Mouse (Mus musculus) ES-Bruce4 (cell line): ENCODE results near the gene Ppme1. TPM values are rescaled to one million over a fixed set of nuclear protein-coding genes. Genes with fewer than 3 reads are reported as not detected.
A peak's percentile ranks its signal among the peaks of the same experiment; 100 is the strongest.

ENCODE experiments used
- H3K27ac ChIP-seq: 2 replicates; pipeline ENCODE4 v1.5.1; 2012; ENCODE audit warnings: low read length, inconsistent platforms; ENCODE audit not compliant: insufficient read depth
- H3K27me3 ChIP-seq: 2 replicates; pipeline ENCODE4 v1.6.1; 2012; ENCODE audit warnings: mild to moderate bottlenecking, low read length, inconsistent platforms; ENCODE audit not compliant: control insufficient read depth, poor library complexity, insufficient read depth, severe bottlenecking
- H3K36me3 ChIP-seq: 2 replicates; pipeline ENCODE4 v1.6.1; 2012; ENCODE audit warnings: inconsistent platforms, mild to moderate bottlenecking, low read length, moderate library complexity; ENCODE audit not compliant: control insufficient read depth, poor library complexity, insufficient read depth, severe bottlenecking
- H3K4me1 ChIP-seq: one replicate; pipeline ENCODE4 v1.8.1; 2011; ENCODE audit warnings: low read length; ENCODE audit not compliant: control insufficient read depth, insufficient read depth
- H3K4me3 ChIP-seq: 2 replicates; pipeline ENCODE4 v1.5.1; 2011; ENCODE audit warnings: low read depth, mild to moderate bottlenecking, low read length
- H3K9ac ChIP-seq: 2 replicates; pipeline ENCODE4 v1.6.1; 2012; ENCODE audit warnings: low read depth, mild to moderate bottlenecking, inconsistent platforms; ENCODE audit not compliant: poor library complexity, severe bottlenecking
- H3K9me3 ChIP-seq: replicated peaks from 2 replicates; pipeline ENCODE4 v1.6.1; 2012; ENCODE audit warnings: mild to moderate bottlenecking, low read length, inconsistent platforms; ENCODE audit not compliant: control insufficient read depth, poor library complexity, insufficient read depth, severe bottlenecking
- CTCF ChIP-seq: IDR thresholded peaks from one replicate; pipeline ENCODE4 v1.8.1; 2011; ENCODE audit warnings: low read depth, low read length
- EP300 ChIP-seq: IDR thresholded peaks from 2 replicates; pipeline ENCODE4 v1.6.1; 2011; ENCODE audit warnings: low read depth, low read length; ENCODE audit not compliant: insufficient read depth
- POLR2A ChIP-seq: IDR thresholded peaks from one replicate; pipeline ENCODE4 v1.8.1; 2011; ENCODE audit warnings: low read length; ENCODE audit not compliant: insufficient read depth
- polyA plus RNA-seq: library from polyadenylated mRNA; stranded (reverse); fragments of >200 nt; gene quantifications from 2 replicates; pipeline ENCODE4 v1.2.4, GENCODE M21; 2011; ENCODE audit warnings: low read depth; ENCODE audit not compliant: missing spikeins, insufficient read depth, insufficient read length

Ppme1 gene
- polyA plus RNA-seq, 1 experiment = 46.7 TPM

GRCm38 (mm10) chr7:100378257-100378656 is 6.2 kb upstream of the Ppme1 start:
- Histone ChIP-seq H3K27ac (no peak overlapping the region), H3K36me3 (peaks cover 10% of the 10 kb centered on the region), H3K4me3 (no peak overlapping the region), H3K9me3 (no peaks in the 10 kb centered on the region), H3K9ac (no peak overlapping the region), H3K27me3 (no peaks in the 10 kb centered on the region), H3K4me1 (no peaks in the 10 kb centered on the region)
- TF ChIP-seq EP300 (no peak), POLR2A (no peak), CTCF (no peak)

GRCm38 (mm10) chr7:100372452-100372980 is 409 bp upstream of the Ppme1 start:
- no peaks in the 10 kb centered on the region for H3K4me1 ChIP-seq
- H3K9me3 ChIP-seq = no peaks in the 10 kb centered on the region
- H3K9ac ChIP-seq = peak overlapping the region; percentile 75
- no peak for TF ChIP-seq POLR2A
- H3K4me3 ChIP-seq = peak overlapping the region; percentile 56
- no peak overlapping the region for H3K27ac ChIP-seq
- H3K36me3 ChIP-seq = peaks cover 8% of the 10 kb centered on the region
- no peaks in the 10 kb centered on the region for H3K27me3 ChIP-seq

- TF ChIP-seq EP300 (no peak), CTCF (no peak), POLR2A (no peak)
- Histone ChIP-seq H3K4me1 (peaks cover 2% of the 10 kb centered on the region), H3K27ac (no peak overlapping the region), H3K4me3 (no peak overlapping the region), H3K9ac (no peak overlapping the region), H3K36me3 (no peaks in the 10 kb centered on the region), H3K9me3 (no peaks in the 10 kb centered on the region), H3K27me3 (no peaks in the 10 kb centered on the region)
Measured at GRCm38 (mm10) chr7:100364888-100365287, 7.2 kb downstream of the Ppme1 start.

GRCm38 (mm10) chr7:100363162-100363561 is 8.9 kb downstream of the Ppme1 start:
- Histone ChIP-seq H3K27me3 (no peaks in the 10 kb centered on the region), H3K4me3 (no peak overlapping the region), H3K27ac (no peak overlapping the region), H3K9me3 (no peaks in the 10 kb centered on the region), H3K9ac (no peak overlapping the region), H3K4me1 (peaks cover 2% of the 10 kb centered on the region), H3K36me3 (no peaks in the 10 kb centered on the region)
- no peak for TF ChIP-seq EP300
- TF ChIP-seq POLR2A = no peak
- no peak for TF ChIP-seq CTCF

- TF ChIP-seq CTCF (no peak), EP300 (no peak), POLR2A (no peak)
- no peak overlapping the region for H3K27ac ChIP-seq
- H3K9ac ChIP-seq = no peak overlapping the region
- no peaks in the 10 kb centered on the region for H3K4me1 ChIP-seq
- no peaks in the 10 kb centered on the region for H3K27me3 ChIP-seq
- no peaks in the 10 kb centered on the region for H3K36me3 ChIP-seq
- H3K9me3 ChIP-seq = no peaks in the 10 kb centered on the region
- H3K4me3 ChIP-seq = no peak overlapping the region
Measured at GRCm38 (mm10) chr7:100357856-100358255, 14.3 kb downstream of the Ppme1 start.

- TF ChIP-seq CTCF = no peak
- no peak for TF ChIP-seq POLR2A
- Histone ChIP-seq H3K9ac (no peak overlapping the region), H3K27ac (no peak overlapping the region), H3K27me3 (no peaks in the 10 kb centered on the region), H3K4me3 (no peak overlapping the region), H3K36me3 (no peaks in the 10 kb centered on the region), H3K9me3 (no peaks in the 10 kb centered on the region), H3K4me1 (no peaks in the 10 kb centered on the region)
Measured at GRCm38 (mm10) chr7:100356768-100357167, 15.3 kb downstream of the Ppme1 start.
